Mouse (Mus musculus) ES-E14 (cell line): ENCODE data around the gene N4bp1.

Source experiments
- CHD2 ChIP-seq: IDR thresholded peaks from 2 replicates; pipeline ENCODE4 v1.6.1; 2014; ENCODE audit warnings: mild to moderate bottlenecking, low read depth, low read length, inconsistent platforms
- HCFC1 ChIP-seq: IDR thresholded peaks from 2 replicates; pipeline ENCODE4 v1.6.1; 2012; ENCODE audit warnings: low read length, inconsistent platforms, borderline replicate concordance; ENCODE audit not compliant: insufficient read depth
- MAFK ChIP-seq: IDR thresholded peaks from 2 replicates; pipeline ENCODE4 v1.6.1; 2014; ENCODE audit warnings: mild to moderate bottlenecking, low read depth, low read length, inconsistent platforms; ENCODE audit not compliant: insufficient read depth
- ZC3H11A ChIP-seq: IDR thresholded peaks from 2 replicates; pipeline ENCODE4 v1.6.1; 2012; ENCODE audit warnings: low read depth, mild to moderate bottlenecking, inconsistent platforms, low read length, borderline replicate concordance
- ZNF384 ChIP-seq: IDR thresholded peaks from 2 replicates; pipeline ENCODE4 v1.6.1; 2012; ENCODE audit warnings: low read depth, low read length, inconsistent platforms

GRCm38 (mm10) chr8:86800966-86801365 is 84.1 kb downstream of the N4bp1 start:
- TF ChIP-seq ZNF384 (no peak), HCFC1 (no peak), ZC3H11A (no peak), CHD2 (no peak), MAFK (no peak)
